In the genomic region with DNA sequence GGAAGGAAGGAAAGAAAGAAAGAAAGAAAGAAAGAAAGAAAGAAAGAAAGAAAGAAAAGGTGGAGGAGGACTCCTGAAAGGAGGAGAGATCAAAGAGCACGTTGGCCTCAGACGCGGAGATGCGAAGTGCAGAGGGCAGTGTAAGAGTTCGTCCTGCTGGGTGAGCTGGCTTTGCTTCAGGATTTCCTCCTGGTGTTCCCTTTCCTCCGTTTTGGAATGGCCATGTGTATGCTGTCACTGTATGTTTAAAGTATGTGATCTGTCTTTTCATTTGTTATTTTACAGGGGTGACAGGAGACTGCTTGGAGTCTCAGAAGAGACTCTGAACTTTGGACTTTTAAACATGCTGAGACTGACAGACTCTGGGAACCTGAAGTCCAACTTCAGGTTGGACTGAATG, we compare ENCODE assay signal across 25 mouse cellular contexts.
"Had no signal": no experiment of that assay in that cellular context is flagged by ENCODE, and none has a peak within 500 bp of the region (broad histone marks: within the 10 kb centered on the region; RNA-seq: fewer than 3 reads in every experiment).

No protein-coding gene starts in this region.

- ATAC-seq: forebrain, embryonic 16.5 days; hindbrain, embryonic 16.5 days; inflammation-experienced regulatory T-cells, adult 6 months; intestine, embryonic 15.5 days; liver, postnatal 0 days had no signal

- H3K27ac ChIP-seq: heart, adult 2 months; heart, embryonic 13.5 days; heart, embryonic 15.5 days; hindbrain, embryonic 10.5 days; hindbrain, embryonic 12.5 days; hindbrain, embryonic 14.5 days; intestine, embryonic 15.5 days; layer of hippocampus, adult 2 months; left cerebral cortex, adult 2 months; limb, embryonic 10.5 days; limb, embryonic 12.5 days; liver, embryonic 13.5 days; liver, embryonic 15.5 days had no signal

- H3K9ac ChIP-seq: heart, embryonic 13.5 days; heart, embryonic 15.5 days; hindbrain, embryonic 12.5 days; hindbrain, embryonic 14.5 days; intestine, embryonic 15.5 days; limb, embryonic 12.5 days; liver, embryonic 13.5 days; liver, embryonic 15.5 days; liver, postnatal 0 days had no signal

- H3K27me3 ChIP-seq: heart, embryonic 13.5 days; heart, embryonic 15.5 days; hindbrain, embryonic 12.5 days; intestine, embryonic 15.5 days; limb, embryonic 12.5 days; liver, embryonic 13.5 days; liver, embryonic 15.5 days had no signal

- H3K4me3 ChIP-seq: gastrocnemius, adult 2 months; heart, adult 2 months; heart, embryonic 13.5 days; heart, embryonic 15.5 days; hindbrain, embryonic 10.5 days; hindbrain, embryonic 12.5 days; intestine, embryonic 15.5 days; layer of hippocampus, adult 2 months; left cerebral cortex, adult 2 months; limb, embryonic 10.5 days; limb, embryonic 12.5 days; liver, embryonic 13.5 days; liver, embryonic 15.5 days had no signal

- DNase-seq: gastrocnemius, adult 2 months; gastrocnemius, postnatal 10 days; gastrocnemius, postnatal 25 days; heart, adult 2 months; heart, postnatal 4 days; kidney, postnatal 14 days; kidney, postnatal 4 days; liver, embryonic 13.5 days; liver, postnatal 0 days had no signal

- H3K4me2 ChIP-seq: heart, embryonic 11.5 days; heart, embryonic 13.5 days; heart, embryonic 15.5 days; hindbrain, embryonic 12.5 days; hindbrain, embryonic 14.5 days; intestine, embryonic 15.5 days; limb, embryonic 12.5 days; liver, embryonic 11.5 days; liver, embryonic 13.5 days; liver, embryonic 15.5 days had no signal

- H3K9me3 ChIP-seq: heart, embryonic 13.5 days; heart, embryonic 15.5 days; hindbrain, embryonic 10.5 days; hindbrain, embryonic 12.5 days; intestine, embryonic 15.5 days; limb, embryonic 10.5 days; limb, embryonic 12.5 days; liver, embryonic 13.5 days; liver, embryonic 15.5 days had no signal
